ENCODE assay signal across 9 mouse cellular contexts in genomic region chr10:67636569-67636968, GRCm38 (mm10).
DNase-seq lines count a peak whose midpoint lies in the region; ATAC-seq lines count a peak whose summit lies in the region.
"Had no signal": no experiment of that assay in that cellular context is flagged by ENCODE, and none has a peak within 500 bp of the region (broad histone marks: within the 10 kb centered on the region; RNA-seq: fewer than 3 reads in every experiment).

No protein-coding gene starts in this region.

- no peak overlapping the region for H3K27ac ChIP-seq in forebrain, embryonic 14.5 days (ENCODE audit: low read depth, low read length)
- no peak overlapping the region for H3K27ac ChIP-seq in kidney, embryonic 16.5 days (ENCODE audit: low read length)

- no peaks in the 10 kb centered on the region for H3K9me3 ChIP-seq in forebrain, embryonic 14.5 days (replicated peaks; ENCODE audit: control insufficient read depth, low read length)
- H3K9me3 ChIP-seq in kidney, embryonic 16.5 days (ENCODE audit: low read length), result no peaks in the 10 kb centered on the region

- H3K4me3 ChIP-seq in forebrain, embryonic 14.5 days (ENCODE audit: low read depth, low read length), result no peak overlapping the region
- H3K4me3 ChIP-seq in kidney, embryonic 16.5 days (ENCODE audit: low read length), result peak overlapping the region; percentile 28

- peak overlapping the region; percentile 37 for H3K4me2 ChIP-seq in forebrain, embryonic 14.5 days (ENCODE audit: low read length)
- H3K4me2 ChIP-seq in kidney, embryonic 16.5 days (replicated peaks; ENCODE audit: low read depth, low read length), result peak overlapping the region; percentile 53

- H3K36me3 ChIP-seq in forebrain, embryonic 14.5 days (ENCODE audit: control insufficient read depth, insufficient read depth, low read length), result no peaks in the 10 kb centered on the region
- no peaks in the 10 kb centered on the region for H3K36me3 ChIP-seq in kidney, embryonic 16.5 days (ENCODE audit: insufficient read depth, low read length)

- 2% methylated on average over 13 of the region's 13 CpGs for WGBS in forebrain, embryonic 14.5 days
- 4% methylated on average over 13 of the region's 13 CpGs for WGBS in kidney, embryonic 16.5 days

- no peak overlapping the region for H3K9ac ChIP-seq in forebrain, embryonic 14.5 days (ENCODE audit: low read length)
- peak overlapping the region; percentile 29; the same call in 1 of the 2 replicates for H3K9ac ChIP-seq in kidney, embryonic 16.5 days (replicated peaks; ENCODE audit: low read length)

- H3K27me3 ChIP-seq in forebrain, embryonic 14.5 days (replicated peaks; ENCODE audit: control insufficient read depth, insufficient read depth, low read length), result no peaks in the 10 kb centered on the region
- H3K27me3 ChIP-seq in kidney, embryonic 16.5 days (ENCODE audit: insufficient read depth, low read length), result no peaks in the 10 kb centered on the region
- H3K27me3 ChIP-seq: Patski had no signal

- ATAC-seq in forebrain, embryonic 14.5 days, result peak; percentile 57; the same call in 1 of the 2 replicates
- ATAC-seq in kidney, embryonic 16.5 days (ENCODE audit: low FRiP score, low TSS enrichment), result peak; percentile 42; the same call in 1 of the 2 replicates
- ATAC-seq in megakaryocyte, adult 5-6 weeks (ENCODE audit: poor library complexity, severe bottlenecking), result peak; percentile 76
- ATAC-seq: Patski had no signal

- DNase-seq in ovary, postnatal 36 days (ENCODE audit: low spot score), result peak; percentile 16
- DNase-seq in ovary, postnatal 10 days (ENCODE audit: low spot score), result no peak
- DNase-seq in forebrain, embryonic 14.5 days (ENCODE audit: low spot score), result peak; percentile 37
- DNase-seq in spleen, postnatal 36 days (ENCODE audit: low spot score in 2 of 2), result peak; percentile 70 to 79
- DNase-seq in layer of hippocampus, adult 18-20 months (ENCODE audit: low spot score in 2 of 2), result no peak
- no peak for DNase-seq in left cerebral cortex, adult 11 months (ENCODE audit: low spot score)

- no peaks in the 10 kb centered on the region for H3K4me1 ChIP-seq in forebrain, embryonic 14.5 days (ENCODE audit: control insufficient read depth, insufficient read depth, low read length)
- peaks cover 11% of the 10 kb centered on the region; the same call in 1 of the 2 replicates for H3K4me1 ChIP-seq in kidney, embryonic 16.5 days (ENCODE audit: insufficient read depth, low read length)

Comparison
In these comparisons a context has a peak if more than half of its experiments do, and no peak if none do; other contexts are left out.
1. DNase-seq: peak in ovary, postnatal 36 days (single experiment), forebrain, embryonic 14.5 days (single experiment) and spleen, postnatal 36 days (2 of 2); none in ovary, postnatal 10 days (single experiment), layer of hippocampus, adult 18-20 months (0 of 2) and left cerebral cortex, adult 11 months (single experiment).
2. Peak in every context shown above with its lines, with median percentiles within 50 percentile points of each other: ATAC-seq.